In the genomic region with DNA sequence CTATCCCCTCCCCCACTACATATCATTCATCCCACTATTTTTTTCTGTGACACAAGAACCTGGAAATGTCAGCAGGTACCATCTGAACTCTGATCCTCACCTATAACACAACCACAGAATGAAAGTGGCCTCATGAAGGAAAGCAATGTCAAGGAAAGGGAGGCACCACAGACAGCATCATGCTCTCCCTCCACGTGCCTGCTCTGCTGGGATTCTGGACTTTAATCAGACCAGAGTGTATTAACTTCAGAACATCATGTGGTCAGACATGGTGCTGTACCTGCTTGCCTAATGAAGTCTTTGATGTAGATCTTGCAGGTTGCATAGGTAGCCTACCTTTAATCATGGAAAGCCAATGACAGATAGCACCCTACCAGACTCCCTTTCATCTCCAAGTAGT, we compare ENCODE assay signal across 15 mouse cellular contexts.
DNase-seq lines count a peak whose midpoint lies in the region.
"Had no signal": no experiment of that assay in that cellular context is flagged by ENCODE, and none has a peak within 500 bp of the region (broad histone marks: within the 10 kb centered on the region; RNA-seq: fewer than 3 reads in every experiment).

No protein-coding gene starts in this region.

- peak; percentile 39 for DNase-seq in kidney, adult 11 months
- no peak for DNase-seq in kidney, postnatal 14 days
- peak; percentile 19 to 45 for DNase-seq in kidney, adult 8-10 months
- DNase-seq in kidney, postnatal 10 days, result no peak
- peak; percentile 20 to 36 for DNase-seq in kidney, postnatal 36 days
- DNase-seq in kidney, adult 18-20 months, result no peak
- DNase-seq: adrenal gland, adult 8-10 months; adrenal gland, postnatal 14 days; adrenal gland, postnatal 36 days; B cell, adult 2 months; cerebellum, adult 11-12 months; cerebellum, adult 2 months; cerebellum, adult 9-10 months; cerebellum, postnatal 10 days; cerebellum, postnatal 25 days had no signal

Comparison
In these comparisons a context has a peak if more than half of its experiments do, and no peak if none do; other contexts are left out.
1. DNase-seq: peak in kidney, adult 11 months (single experiment), kidney, adult 8-10 months (2 of 2) and kidney, postnatal 36 days (2 of 2); none in kidney, postnatal 14 days (single experiment), kidney, postnatal 10 days (single experiment) and kidney, adult 18-20 months (single experiment).